ENCODE assay signal across 8 mouse cellular contexts in the genomic region with DNA sequence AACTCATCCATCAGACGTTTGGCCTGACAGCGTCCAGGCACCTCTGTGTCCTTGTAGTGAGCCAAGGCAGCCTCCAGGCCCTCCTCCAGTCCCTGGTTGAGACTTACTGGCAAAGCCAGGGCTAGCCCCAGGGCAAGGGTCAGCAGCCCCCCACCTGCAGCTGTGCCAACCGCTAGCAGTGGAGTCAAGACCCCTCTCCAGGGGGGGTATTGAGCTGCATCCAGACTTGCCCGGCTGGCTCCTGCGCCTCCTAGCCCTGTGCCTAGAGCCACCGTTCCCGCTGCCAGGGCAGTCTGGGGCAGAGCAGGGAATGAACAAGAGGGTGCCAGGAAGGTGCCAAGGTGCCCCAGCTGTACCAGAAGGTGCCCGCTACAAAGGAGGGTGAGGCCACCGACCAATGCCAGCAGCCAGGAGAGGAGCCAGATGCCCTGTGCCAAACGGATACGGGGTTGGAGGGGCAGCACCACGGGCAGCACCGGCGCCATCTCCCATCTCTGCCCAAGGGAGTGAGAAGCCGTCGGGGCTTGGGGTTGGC. TPM values are rescaled to one million over a fixed set of nuclear protein-coding genes. Genes with fewer than 3 reads are reported as not detected.
A peak's percentile ranks its signal among the peaks of the same experiment; 100 is the strongest.
DNase-seq lines count a peak whose midpoint lies in the region; TF ChIP-seq lines count a peak whose summit lies in the region.

No protein-coding gene starts in this region.

- peak overlapping the region; percentile 85 for H3K27ac ChIP-seq in layer of hippocampus, adult 2 months
- peak overlapping the region; percentile 92 for H3K27ac ChIP-seq in hindbrain, embryonic 10.5 days
- H3K27ac ChIP-seq in midbrain, embryonic 10.5 days (replicated peaks): peak overlapping the region; percentile 90

- TF ChIP-seq CTCF in layer of hippocampus, adult 2 months (conservative IDR thresholded peaks at IDR 0.05): no peak

- H3K4me1 ChIP-seq in hindbrain, embryonic 10.5 days (replicated peaks): peaks cover 28% of the 10 kb centered on the region
- H3K4me1 ChIP-seq in midbrain, embryonic 10.5 days: peaks cover 27% of the 10 kb centered on the region

- H3K27me3 ChIP-seq in hindbrain, embryonic 10.5 days (ENCODE audit: insufficient read depth, poor library complexity, severe bottlenecking): no peaks in the 10 kb centered on the region
- no peaks in the 10 kb centered on the region for H3K27me3 ChIP-seq in midbrain, embryonic 10.5 days (ENCODE audit: low read depth, poor library complexity, severe bottlenecking)

- no peak for DNase-seq in layer of hippocampus, adult 2 months (ENCODE audit: low spot score in 2 of 2)
- DNase-seq in layer of hippocampus, postnatal 36 days: no peak
- DNase-seq in cerebellum, postnatal 10 days: peak; percentile 76 to 83
- DNase-seq in hindbrain, embryonic 10.5 days (ENCODE audit: low spot score): no peak
- DNase-seq in midbrain, embryonic 10.5 days (ENCODE audit: low spot score): no peak
- no peak for DNase-seq in thymus, postnatal 25 days
- DNase-seq in embryo, embryonic 10.5 days (ENCODE audit: low spot score): no peak
- no peak for DNase-seq in embryo, embryonic 9.5 days (ENCODE audit: extremely low spot score)

- 14% methylated on average over 16 of the region's 16 CpGs for WGBS in hindbrain, embryonic 10.5 days
- WGBS in midbrain, embryonic 10.5 days: 16% methylated on average over 16 of the region's 16 CpGs

- peaks cover 54% of the 10 kb centered on the region for H3K36me3 ChIP-seq in hindbrain, embryonic 10.5 days
- H3K36me3 ChIP-seq in midbrain, embryonic 10.5 days: peaks cover 57% of the 10 kb centered on the region

- no peaks in the 10 kb centered on the region for H3K9me3 ChIP-seq in hindbrain, embryonic 10.5 days
- no peaks in the 10 kb centered on the region for H3K9me3 ChIP-seq in midbrain, embryonic 10.5 days (replicated peaks)

- peak overlapping the region; percentile 68 for H3K4me3 ChIP-seq in layer of hippocampus, adult 2 months
- H3K4me3 ChIP-seq in hindbrain, embryonic 10.5 days: peak overlapping the region; percentile 81
- peak overlapping the region; percentile 83 for H3K4me3 ChIP-seq in midbrain, embryonic 10.5 days

RNA-seq across cellular contexts. Expression of gene Rom1, which starts 0.4 kb away (rescaled TPM):
- total RNA-seq in layer of hippocampus, adult 2 months (2021): 1 to 10 TPM; 4.4 to 5.7 TPM
- 1 to 10 TPM; 4.0 TPM for total RNA-seq in layer of hippocampus, postnatal 36 days (2021)
- polyA plus RNA-seq in hindbrain, embryonic 10.5 days (2016; fragmentation: Nextera tagmentation; extraction: Ambion mirVana): 3.4 and 4.2 TPM in 2 replicates
- polyA plus RNA-seq in midbrain, embryonic 10.5 days (2016; fragmentation: Nextera tagmentation; extraction: Ambion mirVana): 3.5 and 4.2 TPM in 2 replicates

RNA-seq across cellular contexts. Expression of gene Eml3, which starts 0.6 kb away (rescaled TPM):
- total RNA-seq in layer of hippocampus, adult 2 months (2021): 10 to 100 TPM; 11.5 to 11.7 TPM
- 10 to 100 TPM; 10.9 to 11.8 TPM for total RNA-seq in layer of hippocampus, postnatal 36 days (2021)
- 21.3 and 24.9 TPM in 2 replicates for polyA plus RNA-seq in hindbrain, embryonic 10.5 days (2016; fragmentation: Nextera tagmentation; extraction: Ambion mirVana)
- polyA plus RNA-seq in midbrain, embryonic 10.5 days (2016; fragmentation: Nextera tagmentation; extraction: Ambion mirVana): 22.9 and 23.5 TPM in 2 replicates

RNA-seq across cellular contexts. Expression of gene B3gat3, which starts 8.6 kb away (rescaled TPM):
- total RNA-seq in layer of hippocampus, adult 2 months (2021): 100 to 1,000 TPM; 167 to 191 TPM
- total RNA-seq in layer of hippocampus, postnatal 36 days (2021): 100 to 1,000 TPM; 165 to 175 TPM
- polyA plus RNA-seq in hindbrain, embryonic 10.5 days (2016; fragmentation: Nextera tagmentation; extraction: Ambion mirVana): 63.1 and 78.0 TPM in 2 replicates
- 58.7 and 64.0 TPM in 2 replicates for polyA plus RNA-seq in midbrain, embryonic 10.5 days (2016; fragmentation: Nextera tagmentation; extraction: Ambion mirVana)

RNA-seq across cellular contexts. Expression of gene Mta2, which starts 12.9 kb away (rescaled TPM):
- total RNA-seq in layer of hippocampus, adult 2 months (2021): 10 to 100 TPM; 58.0 to 68.7 TPM
- total RNA-seq in layer of hippocampus, postnatal 36 days (2021): 10 to 100 TPM; 54.7 to 60.7 TPM
- 178 and 184 TPM in 2 replicates for polyA plus RNA-seq in hindbrain, embryonic 10.5 days (2016; fragmentation: Nextera tagmentation; extraction: Ambion mirVana)
- polyA plus RNA-seq in midbrain, embryonic 10.5 days (2016; fragmentation: Nextera tagmentation; extraction: Ambion mirVana): 178 and 191 TPM in 2 replicates

RNA-seq across cellular contexts. Expression of gene Tut1, which starts 24.9 kb away (rescaled TPM):
- 10 to 100 TPM; 20.7 to 20.8 TPM for total RNA-seq in layer of hippocampus, adult 2 months (2021)
- total RNA-seq in layer of hippocampus, postnatal 36 days (2021): 10 to 100 TPM; 19.6 to 19.7 TPM
- 39.3 and 41.2 TPM in 2 replicates for polyA plus RNA-seq in hindbrain, embryonic 10.5 days (2016; fragmentation: Nextera tagmentation; extraction: Ambion mirVana)
- polyA plus RNA-seq in midbrain, embryonic 10.5 days (2016; fragmentation: Nextera tagmentation; extraction: Ambion mirVana): 36.5 and 40.2 TPM in 2 replicates

Comparison
In these comparisons a context has a peak if more than half of its experiments do, and no peak if none do; other contexts are left out.
1. DNase-seq: peak in cerebellum, postnatal 10 days (2 of 2); none in layer of hippocampus, adult 2 months (0 of 2), layer of hippocampus, postnatal 36 days (0 of 2), hindbrain, embryonic 10.5 days (single experiment), midbrain, embryonic 10.5 days (single experiment), thymus, postnatal 25 days (single experiment), embryo, embryonic 10.5 days (single experiment) and embryo, embryonic 9.5 days (single experiment).
2. Peak in every context shown above with its lines, with median percentiles within 50 percentile points of each other: H3K27ac ChIP-seq and H3K4me3 ChIP-seq.